Mouse (Mus musculus) kidney, adult 2 months (tissue): Measurements from ENCODE around the gene Fat1.

Source experiments
- CTCF ChIP-seq: fragments of 200-500 bp; conservative IDR thresholded peaks from 2 replicates; pipeline ENCODE4 v1.5.1; 2011; ENCODE audit warnings: low read depth, mild to moderate bottlenecking, control low read depth, low read length, moderate library complexity, mixed read lengths; ENCODE audit not compliant: insufficient read depth, insufficient read length
- POLR2A ChIP-seq: fragments of 200-500 bp; IDR thresholded peaks from one replicate; pipeline ENCODE4 v1.6.1; 2011; ENCODE audit warnings: low read depth, low read length, control low read depth

- TF ChIP-seq POLR2A (no peak), CTCF (no peak)
Observed at GRCm38 (mm10) chr8:45044160-45044559, 108.9 kb downstream of the Fat1 start.
